Mouse (Mus musculus): Measurements from ENCODE around the gene Nacad.
A peak's percentile ranks its signal among the peaks of the same experiment; 100 is the strongest.

Nacad gene

GRCm38 (mm10) chr11:6581560-6581959, 24.3 kb downstream of the Nacad start:
- DNase-seq (ENCODE audit: low read depth, low spot score): no peak

DNA sequence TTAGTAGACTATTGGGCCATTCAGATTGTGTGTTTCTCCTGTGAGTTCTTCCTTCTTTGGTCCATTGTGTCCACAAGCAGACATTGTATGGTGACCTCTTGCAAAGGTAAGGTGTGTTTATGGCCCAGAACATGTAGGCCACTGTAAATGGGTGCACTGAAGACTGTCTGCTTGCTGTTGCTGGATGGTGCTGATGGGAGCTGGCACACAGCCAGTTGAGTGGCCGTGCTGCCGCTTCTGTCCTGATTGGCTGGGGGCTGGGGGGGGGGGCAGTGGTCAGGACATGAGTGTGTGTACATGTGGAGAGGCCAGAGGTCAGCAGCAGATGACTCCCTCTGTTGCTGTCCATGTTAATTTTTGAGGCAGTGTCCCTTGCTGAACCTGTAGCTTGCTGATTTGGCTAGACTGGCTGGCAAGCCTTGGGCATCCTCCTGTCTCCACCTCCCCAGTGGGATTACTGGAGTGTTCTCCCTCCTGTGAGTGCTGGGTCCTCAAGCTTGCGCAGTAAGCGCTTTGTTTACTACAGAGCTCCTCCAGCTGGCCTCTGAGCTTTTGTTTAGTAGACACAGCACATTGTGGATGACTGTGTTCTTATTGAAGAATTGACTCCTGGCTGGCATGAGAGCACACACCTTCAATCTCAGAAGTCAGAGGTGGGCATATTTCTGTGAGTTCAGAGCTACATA, 25.6 kb downstream of the Nacad start:
- no peak for DNase-seq (ENCODE audit: low read depth, low spot score)

DNA sequence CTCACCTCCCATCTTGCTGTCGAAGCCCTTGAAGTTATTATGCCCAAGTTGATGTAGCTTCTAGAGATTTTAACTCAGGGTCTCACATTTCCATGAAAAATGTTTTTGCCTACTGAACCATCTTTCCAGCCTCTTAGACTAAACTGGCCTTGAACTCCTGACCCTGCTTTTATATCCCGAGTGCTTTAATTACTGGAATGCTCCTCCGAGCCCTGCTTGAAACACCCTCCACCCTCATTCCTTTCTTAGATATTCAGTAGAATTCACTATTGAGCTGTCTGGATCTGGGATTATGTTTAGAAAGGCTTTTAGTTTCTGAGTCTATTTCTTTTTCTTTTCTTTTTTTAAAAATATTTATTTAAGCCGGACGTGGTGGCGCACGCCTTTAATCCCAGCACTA, 26.5 kb downstream of the Nacad start:
- no peak for DNase-seq (ENCODE audit: low read depth, low spot score)

DNA sequence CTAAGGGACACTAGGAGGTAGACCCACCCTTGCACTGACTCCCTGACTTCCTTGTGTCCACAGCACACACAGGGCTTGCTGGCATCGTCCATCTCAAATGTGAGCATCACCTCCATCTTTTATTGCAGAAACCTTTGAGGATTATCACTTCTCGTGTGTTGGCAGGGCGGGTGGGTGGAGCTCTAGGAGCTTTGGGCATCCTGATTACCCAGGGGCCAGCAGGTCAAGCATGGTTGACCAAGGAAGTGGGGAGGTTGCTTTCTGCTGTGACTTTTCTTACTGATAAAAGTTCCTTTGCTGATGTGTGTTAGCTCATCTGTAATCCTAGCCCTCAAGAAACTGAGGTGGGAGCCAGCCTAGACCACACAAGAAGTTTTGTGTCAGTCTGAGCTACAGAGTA, 29.7 kb downstream of the Nacad start:
- DNase-seq (ENCODE audit: low read depth, low spot score): no peak

- DNase-seq (ENCODE audit: low read depth, low spot score): no peak
These were observed 36.5 kb downstream of the Nacad start for GRCm38 (mm10) chr11:6569410-6569777.

DNA sequence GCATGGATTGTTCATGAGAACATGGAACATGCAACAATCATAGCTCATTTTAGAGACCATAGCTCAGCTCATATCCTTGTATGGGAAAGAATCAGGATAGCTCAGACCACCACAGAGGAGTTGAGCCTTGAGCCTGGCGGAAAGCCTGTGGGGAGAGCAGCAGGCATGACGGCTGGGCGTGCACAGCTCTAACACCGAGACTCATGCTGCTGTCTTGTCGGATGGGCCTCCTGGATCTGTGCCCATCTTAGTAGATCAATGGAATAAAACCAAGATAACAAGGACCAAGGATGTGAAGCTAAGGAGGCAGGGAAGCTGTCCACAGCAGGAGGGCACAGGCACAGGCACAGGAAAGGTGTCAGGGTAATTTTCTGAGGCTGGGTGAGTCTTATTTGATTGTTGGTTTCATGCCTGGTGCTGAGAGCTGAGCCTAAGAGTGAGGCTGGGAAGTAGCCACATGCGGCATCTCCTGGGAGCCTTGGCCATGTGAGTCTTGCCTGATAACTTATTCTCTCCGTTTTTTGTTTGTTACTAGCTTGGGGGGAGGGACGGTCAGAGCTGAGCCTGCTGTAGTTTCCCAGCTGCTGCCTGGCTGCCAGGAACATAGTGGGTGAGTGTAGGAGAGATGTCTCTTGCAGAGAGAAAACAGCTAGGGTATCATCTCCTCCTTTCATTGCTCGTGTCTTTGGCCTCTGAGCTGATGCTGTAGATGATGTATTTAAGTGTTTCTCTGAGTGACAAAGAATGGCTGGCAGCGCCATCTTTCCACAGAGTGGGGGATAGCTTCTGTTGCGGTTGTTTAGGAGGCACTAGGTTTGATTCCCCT, 37.1 kb downstream of the Nacad start:
- no peak for DNase-seq (ENCODE audit: low read depth, low spot score)

DNA sequence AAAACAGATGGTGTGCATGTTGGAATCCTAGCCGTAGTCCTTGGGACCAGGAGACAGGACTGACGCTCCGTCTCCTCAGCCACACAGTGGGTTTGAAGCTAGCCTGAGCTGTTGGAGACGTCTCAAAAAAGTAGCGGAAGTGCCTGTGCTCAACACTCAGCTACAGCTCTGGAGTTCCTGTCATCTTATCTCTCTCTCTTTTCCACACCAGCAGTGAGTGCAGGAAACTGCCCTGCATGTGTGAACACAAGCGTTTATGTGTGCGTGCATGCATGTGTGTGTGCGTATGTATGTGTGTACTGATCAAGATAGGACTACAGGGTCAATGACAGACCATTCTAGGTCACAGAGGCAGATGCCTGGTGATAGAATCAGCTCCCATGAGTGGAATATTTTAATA, 37.9 kb downstream of the Nacad start:
- DNase-seq (ENCODE audit: low read depth, low spot score): no peak

DNA sequence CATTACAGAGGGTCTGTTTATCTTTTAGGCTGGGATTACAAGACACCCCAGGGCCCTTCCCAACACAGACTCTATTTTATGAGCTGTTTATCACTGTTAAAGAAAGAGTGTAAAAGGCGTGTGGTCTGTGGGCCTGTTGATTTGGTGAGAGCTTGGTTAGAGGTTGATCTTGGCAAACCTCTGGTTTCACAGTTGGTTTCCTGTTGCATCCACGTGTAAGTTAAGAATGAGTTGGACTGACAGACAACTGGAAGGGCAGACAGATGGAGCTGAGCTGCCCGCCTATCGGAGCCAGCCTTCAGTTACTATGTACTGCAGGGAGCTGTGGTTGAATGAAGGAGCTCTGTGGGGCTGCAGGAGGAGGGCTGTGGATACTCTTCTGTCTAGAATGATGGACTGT, 39.4 kb downstream of the Nacad start:
- no peak for DNase-seq (ENCODE audit: low read depth, low spot score)

GRCm38 (mm10) chr11:6563201-6563600, 42.7 kb downstream of the Nacad start:
- DNase-seq (ENCODE audit: low read depth, low spot score): no peak

DNA sequence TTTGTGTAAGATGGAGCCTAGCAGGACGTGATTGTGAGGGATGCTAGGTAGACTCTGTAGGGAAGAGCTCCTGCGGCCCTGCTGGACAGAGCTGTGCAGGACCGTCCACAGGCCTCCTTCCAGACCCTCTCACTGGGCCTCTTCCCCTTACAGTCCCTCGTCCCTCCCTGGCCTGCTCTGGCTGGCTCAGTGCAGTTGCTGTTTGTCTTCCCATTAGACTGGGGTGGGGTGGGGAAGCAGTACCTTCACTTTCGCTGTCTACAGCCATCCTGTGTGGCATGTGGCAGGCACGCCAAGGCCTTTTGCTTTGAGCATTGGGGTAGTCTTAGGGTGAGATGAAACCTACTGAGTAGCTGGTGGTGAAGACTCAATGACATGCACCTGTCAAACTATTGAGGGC, 43.5 kb downstream of the Nacad start:
- no peak for DNase-seq (ENCODE audit: low read depth, low spot score)

GRCm38 (mm10) chr11:6561474-6561873, 44.4 kb downstream of the Nacad start:
- no peak for DNase-seq (ENCODE audit: low read depth, low spot score)

DNA sequence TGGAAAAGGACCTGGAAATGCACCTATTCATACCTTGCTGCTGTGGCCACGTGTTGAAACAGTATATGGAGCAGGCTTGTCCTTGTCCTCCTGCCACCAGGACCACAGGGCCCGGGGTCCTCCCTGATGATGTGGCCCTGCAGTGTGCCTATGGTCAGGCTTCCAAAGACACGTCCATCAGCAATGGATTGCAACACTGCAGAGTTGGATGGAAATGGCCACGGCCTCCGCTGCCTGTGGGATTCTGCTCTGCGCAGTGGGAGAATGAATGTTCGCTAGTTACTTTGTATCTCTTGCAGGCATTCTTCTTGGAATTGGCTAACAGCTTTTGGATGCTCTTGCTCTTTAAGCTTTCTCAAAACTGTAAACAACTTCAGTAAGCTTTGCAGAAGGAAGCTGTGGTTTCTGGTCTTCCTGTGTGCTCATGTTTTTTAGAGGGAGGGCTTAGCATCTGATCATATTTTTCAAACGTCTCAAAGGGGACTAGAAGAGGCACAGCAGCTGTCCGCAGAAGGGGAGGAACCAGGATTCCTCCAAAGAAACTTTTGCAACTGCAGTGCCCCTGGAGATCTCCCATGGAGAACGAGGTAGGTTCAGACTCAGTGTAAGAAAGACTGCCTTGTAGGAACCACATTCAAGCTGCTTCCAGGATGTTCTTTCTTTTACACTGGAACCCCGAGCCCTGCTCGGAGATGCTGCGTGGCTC, 45.0 kb downstream of the Nacad start:
- DNase-seq (ENCODE audit: low read depth, low spot score): peak; percentile 55

DNA sequence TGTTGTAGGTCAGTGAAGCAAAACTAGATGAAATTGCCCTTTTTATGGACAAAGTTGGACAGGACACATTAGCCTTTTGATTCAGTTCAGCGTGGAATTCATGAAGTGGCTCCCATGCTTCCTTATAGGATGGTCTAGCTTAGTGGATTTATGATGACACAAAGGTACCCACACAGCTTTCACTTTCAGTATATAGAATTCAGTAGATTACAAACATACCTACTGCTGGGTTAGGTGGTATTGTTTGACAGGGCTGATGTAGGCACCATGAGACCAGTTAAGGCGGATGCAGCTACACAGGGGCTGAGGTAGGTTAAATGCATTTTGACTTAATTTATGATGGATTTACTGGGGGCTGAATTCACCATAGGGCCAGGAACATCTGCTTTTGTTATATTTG, 45.9 kb downstream of the Nacad start:
- DNase-seq (ENCODE audit: low read depth, low spot score): no peak

DNA sequence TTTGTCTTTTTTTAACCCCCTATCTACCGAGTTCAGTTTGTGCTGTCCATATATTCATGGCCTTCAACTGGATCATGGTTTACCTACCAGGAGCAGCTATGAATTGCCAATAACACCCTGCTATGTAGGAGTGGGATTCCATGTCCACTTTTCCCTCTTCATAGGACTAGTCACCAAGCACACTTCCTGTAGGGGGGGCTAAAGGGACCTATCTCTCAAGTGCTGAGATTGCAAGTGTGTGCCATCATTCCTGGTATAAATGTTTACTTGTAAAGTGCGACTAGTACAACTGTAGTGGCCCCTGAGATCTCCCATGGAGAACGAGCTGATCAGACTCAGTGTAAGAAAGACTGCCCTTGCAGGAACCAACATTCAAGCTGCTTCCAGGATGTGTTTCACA, 47.6 kb downstream of the Nacad start:
- DNase-seq (ENCODE audit: low read depth, low spot score): no peak

- no peak for DNase-seq (ENCODE audit: low read depth, low spot score)
These were observed 55.7 kb downstream of the Nacad start for GRCm38 (mm10) chr11:6550201-6550600.

DNA sequence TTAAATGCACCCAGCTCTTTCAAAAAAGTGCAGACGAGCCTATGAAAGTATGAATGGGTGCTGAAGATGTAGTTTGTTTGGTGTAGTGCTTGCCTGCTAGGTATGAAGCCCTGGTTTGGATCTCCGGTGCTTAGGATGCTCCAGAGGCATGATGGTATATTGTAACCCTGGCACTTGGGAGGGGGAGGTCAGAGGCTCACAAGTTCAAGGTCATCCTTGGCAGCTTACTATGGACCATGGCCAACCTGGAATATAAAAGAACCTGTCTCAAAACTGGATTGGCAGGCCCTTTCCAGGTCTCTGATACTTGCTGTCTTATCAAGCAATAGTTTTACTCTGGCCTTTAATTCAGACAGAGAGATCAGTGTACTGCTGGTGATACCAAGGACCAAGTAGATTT, 56.1 kb downstream of the Nacad start:
- DNase-seq (ENCODE audit: low read depth, low spot score): no peak
